Mouse (Mus musculus): ENCODE measurements around the gene Gm17324. TPM values are rescaled to one million over a fixed set of nuclear protein-coding genes. Genes with fewer than 3 reads are reported as not detected.

Gm17324 gene
- 0.22 and 0.50 TPM in 2 replicates for polyA plus RNA-seq (2012; rRNA removed; ENCODE audit: low replicate concordance)

DNA sequence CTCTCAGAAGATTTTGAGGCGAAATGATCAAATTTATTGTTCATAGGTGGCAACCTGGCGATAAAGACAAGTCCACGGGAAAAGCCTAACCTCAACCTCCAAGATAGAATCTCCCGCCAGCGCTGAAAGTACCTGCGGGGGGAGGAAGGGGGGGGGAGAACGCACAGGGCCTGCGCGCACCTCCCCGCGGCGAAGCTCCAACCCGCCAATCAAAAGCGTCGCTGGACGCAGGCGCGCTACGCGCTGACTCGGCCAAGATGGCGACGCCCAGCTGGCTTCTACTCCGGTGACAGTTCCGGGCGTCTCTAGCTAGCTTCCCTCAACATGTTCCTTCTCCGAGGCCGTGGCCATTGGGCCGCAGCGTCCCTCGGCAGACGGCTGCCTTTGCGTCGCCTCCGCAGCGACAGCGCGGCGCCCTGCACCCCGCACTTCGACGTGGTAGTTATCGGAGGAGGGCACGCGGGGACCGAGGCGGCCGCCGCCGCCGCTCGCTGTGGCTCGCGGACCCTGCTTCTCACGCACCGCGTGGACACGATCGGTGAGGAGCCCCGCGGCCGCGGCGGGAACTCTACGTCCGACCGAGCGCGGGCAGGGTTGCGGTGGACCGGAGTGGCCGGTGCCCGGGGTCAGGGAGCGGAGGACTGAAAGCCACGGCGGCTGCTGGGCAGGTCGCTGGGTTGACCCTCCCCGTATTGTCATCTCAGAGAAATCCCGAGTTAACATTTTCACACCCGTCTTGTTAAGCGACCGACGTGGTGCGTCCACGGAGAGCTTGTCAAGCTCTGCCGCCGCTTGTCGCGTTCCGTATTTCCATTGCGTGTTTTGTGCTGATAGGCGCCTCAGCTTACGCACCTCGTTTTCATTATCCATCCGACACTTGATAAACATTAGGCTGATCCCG, at the start of gene Gm17324, which contains the start of gene Mto1:
Gene Gm17324 (minus strand): TSS at position 814 of the 901 bp plus-strand sequence.
Gene Mto1 (plus strand): TSS at position 236 of the 901 bp plus-strand sequence.

GRCm38 (mm10) chr9:78488890-78489420, 40.4 kb upstream of the Gm17324 start, which contains the start of gene Eef1a1:
Gene Eef1a1 (minus strand): TSS chr9:78489151.

DNA sequence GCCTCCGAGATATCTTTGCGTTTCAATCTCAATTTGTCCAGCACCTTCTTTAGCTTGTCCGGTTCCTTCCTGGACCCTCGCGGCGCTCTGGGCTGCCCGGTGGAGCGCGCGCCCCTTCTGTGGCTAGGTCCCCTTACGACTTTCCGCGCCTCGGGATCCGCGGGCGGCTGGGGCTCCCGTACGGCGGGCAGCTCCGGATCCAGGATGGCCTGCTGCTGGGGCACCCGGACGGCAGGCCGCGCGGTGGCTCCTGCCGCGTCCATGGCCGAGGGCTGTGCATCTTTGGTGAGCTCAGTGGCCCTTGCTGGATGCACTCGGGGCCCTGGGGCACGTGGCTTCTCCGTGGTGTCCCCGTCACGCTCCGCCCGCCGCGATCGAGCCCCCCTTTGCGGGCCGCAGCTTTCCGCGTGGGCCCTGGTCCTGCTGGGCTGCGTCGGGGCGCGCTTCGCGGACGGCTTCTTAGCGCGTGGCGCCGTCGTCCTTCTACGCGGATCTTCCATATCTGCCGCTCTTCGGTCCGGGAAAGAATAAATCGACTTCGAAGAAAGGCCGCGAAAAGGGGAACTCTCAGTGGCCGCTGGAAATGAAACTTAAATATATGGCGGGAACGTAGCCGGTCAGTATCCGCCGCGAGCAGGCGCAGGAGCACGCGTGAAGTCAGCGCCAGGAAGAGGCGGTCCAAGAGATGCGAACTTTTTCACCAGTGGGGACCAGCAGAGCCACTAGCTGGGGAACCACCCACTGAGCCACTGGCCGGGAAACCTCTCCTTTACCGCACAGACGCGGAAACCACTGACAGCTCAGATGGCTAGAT, 5.8 kb downstream of the Gm17324 start, which contains the start of gene Cgas:
Gene Cgas (minus strand): TSS at position 659 of the 814 bp plus-strand sequence.

Other genes with a start within 250 kb of the Gm17324 start
- 0.23 TPM in 1 of 2 replicates, not detected in the other for gene Gsta1, start 218.1 kb downstream of the Gm17324 start, polyA plus RNA-seq (2012; rRNA removed; ENCODE audit: low replicate concordance)
- gene Gm3776, start 191.7 kb downstream of the Gm17324 start, polyA plus RNA-seq (2012; rRNA removed; ENCODE audit: low replicate concordance) = not detected in 2 replicates
- not detected in 2 replicates for gene Gm10639, start 158.9 kb downstream of the Gm17324 start, polyA plus RNA-seq (2012; rRNA removed; ENCODE audit: low replicate concordance)
- not detected in 2 replicates for gene Omt2a, start 134.0 kb downstream of the Gm17324 start, polyA plus RNA-seq (2012; rRNA removed; ENCODE audit: low replicate concordance)
- not detected in 2 replicates for gene Omt2b, start 121.2 kb downstream of the Gm17324 start, polyA plus RNA-seq (2012; rRNA removed; ENCODE audit: low replicate concordance)
- not detected in 2 replicates for gene Gsta2, start 93.0 kb downstream of the Gm17324 start, polyA plus RNA-seq (2012; rRNA removed; ENCODE audit: low replicate concordance)
- gene Dppa5a, start 80.6 kb downstream of the Gm17324 start, polyA plus RNA-seq (2012; rRNA removed; ENCODE audit: low replicate concordance) = not detected in 2 replicates
- not detected in 2 replicates for gene Ooep, start 70.1 kb downstream of the Gm17324 start, polyA plus RNA-seq (2012; rRNA removed; ENCODE audit: low replicate concordance)
- gene Ddx43, start 53.0 kb downstream of the Gm17324 start, polyA plus RNA-seq (2012; rRNA removed; ENCODE audit: low replicate concordance) = 0.16 TPM in 1 of 2 replicates, not detected in the other
- 0.59 and 0.92 TPM in 2 replicates for gene Cgas, start 5.5 kb downstream of the Gm17324 start, polyA plus RNA-seq (2012; rRNA removed; ENCODE audit: low replicate concordance)
- gene Mto1, start 578 bp downstream of the Gm17324 start, polyA plus RNA-seq (2012; rRNA removed; ENCODE audit: low replicate concordance) = 18.2 and 18.5 TPM in 2 replicates
- 2,902 and 4,422 TPM in 2 replicates for gene Eef1a1, start 40.4 kb upstream of the Gm17324 start, polyA plus RNA-seq (2012; rRNA removed; ENCODE audit: low replicate concordance)
- 6.8 and 8.9 TPM in 2 replicates for gene Slc17a5, start 139.3 kb upstream of the Gm17324 start, polyA plus RNA-seq (2012; rRNA removed; ENCODE audit: low replicate concordance)
- gene Cd109, start 166.8 kb upstream of the Gm17324 start, polyA plus RNA-seq (2012; rRNA removed; ENCODE audit: low replicate concordance) = 2.6 and 2.7 TPM in 2 replicates

All from mammary gland, adult 2 months (tissue).